Mouse (Mus musculus): ENCODE data around the gene Bok. TPM values are rescaled to one million over a fixed set of nuclear protein-coding genes. Genes with fewer than 3 reads are reported as not detected.

Bok gene
- polyA plus RNA-seq, 1 experiment = 37.8 TPM

GRCm38 (mm10) chr1:93702106-93702505 lies 16.6 kb downstream of the Bok start:
- H3ac ChIP-seq (ENCODE audit: control insufficient read depth, insufficient read length) = no peak overlapping the region
- no peak overlapping the region for H3K4me2 ChIP-seq (ENCODE audit: low read depth)
- no peaks in the 10 kb centered on the region for H3K79me2 ChIP-seq (ENCODE audit: control insufficient read depth, insufficient read depth)
- H3K36me3 ChIP-seq (ENCODE audit: control insufficient read depth, insufficient read depth) = peaks cover 5% of the 10 kb centered on the region
- H3K4me3 ChIP-seq = no peak overlapping the region
- TF ChIP-seq POLR2A (IDR thresholded peaks at IDR 0.05; ENCODE audit: insufficient read length, low read depth) (no peak), E2F4 (IDR thresholded peaks at IDR 0.05; ENCODE audit: insufficient read depth) (no peak), REST (IDR thresholded peaks at IDR 0.05; ENCODE audit: insufficient read depth, insufficient read length) (no peak), MYOD1 (IDR thresholded peaks at IDR 0.05; ENCODE audit: control insufficient read depth in 1 of 3, insufficient read length in 2 of 3, low read depth in 2 of 3) (no peak), TCF3 (IDR thresholded peaks at IDR 0.05; ENCODE audit: insufficient read length, low read depth) (no peak), MAX (IDR thresholded peaks at IDR 0.05; ENCODE audit: low read depth) (no peak), SRF (IDR thresholded peaks at IDR 0.05; ENCODE audit: control insufficient read depth, insufficient read length, low read depth) (no peak), POLR2AphosphoS2 (IDR thresholded peaks at IDR 0.05; ENCODE audit: insufficient read length, low read depth) (no peak), CEBPB (IDR thresholded peaks at IDR 0.05; ENCODE audit: insufficient read depth, poor library complexity, severe bottlenecking) (no peak), USF1 (IDR thresholded peaks at IDR 0.05; ENCODE audit: low read depth) (no peak), TCF12 (IDR thresholded peaks at IDR 0.05; ENCODE audit: insufficient read depth, poor library complexity, severe bottlenecking) (no peak), MYOG (IDR thresholded peaks at IDR 0.05; ENCODE audit: control insufficient read depth in 1 of 3, insufficient read depth in 1 of 3, insufficient read length in 2 of 3, low read depth in 2 of 3) (no peak)
- no peaks in the 10 kb centered on the region for H3K27me3 ChIP-seq (ENCODE audit: control insufficient read depth, insufficient read depth, insufficient read length)

DNA sequence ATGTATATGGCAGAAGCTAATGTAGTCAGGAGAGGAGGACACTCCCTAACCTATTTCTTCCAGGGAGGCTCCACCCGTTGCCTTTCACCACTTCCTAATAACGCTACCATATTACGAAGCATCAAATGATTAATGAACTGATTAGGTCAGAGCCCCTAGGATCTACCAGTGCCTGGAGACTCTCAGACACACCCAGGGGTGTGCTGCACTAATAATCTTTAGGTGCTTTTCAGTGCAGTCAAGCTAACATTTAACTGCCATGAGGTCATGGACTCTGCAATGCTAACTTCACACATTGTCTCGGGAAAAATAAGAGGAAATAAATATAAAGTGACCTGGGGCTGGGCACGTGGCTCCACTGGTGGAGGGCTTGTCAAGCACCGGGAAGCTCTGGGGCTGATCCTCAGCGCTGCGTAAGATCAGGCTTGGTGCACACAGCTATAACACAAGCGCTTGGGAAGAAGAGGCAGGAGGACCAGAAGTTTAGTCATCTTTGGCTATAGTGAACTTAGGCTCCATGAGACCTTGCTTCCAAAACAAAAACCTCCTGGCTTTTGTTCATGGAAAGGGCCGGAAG lies 18.1 kb downstream of the Bok start:
- TF ChIP-seq POLR2AphosphoS2 (IDR thresholded peaks at IDR 0.05; ENCODE audit: insufficient read length, low read depth) (no peak), CEBPB (IDR thresholded peaks at IDR 0.05; ENCODE audit: insufficient read depth, poor library complexity, severe bottlenecking) (no peak), MYOD1 (IDR thresholded peaks at IDR 0.05; ENCODE audit: control insufficient read depth in 1 of 3, insufficient read length in 2 of 3, low read depth in 2 of 3) (no peak), MAX (IDR thresholded peaks at IDR 0.05; ENCODE audit: low read depth) (no peak), E2F4 (IDR thresholded peaks at IDR 0.05; ENCODE audit: insufficient read depth) (no peak), MYOG (IDR thresholded peaks at IDR 0.05; ENCODE audit: control insufficient read depth in 1 of 3, insufficient read depth in 1 of 3, insufficient read length in 2 of 3, low read depth in 2 of 3) (no peak), REST (IDR thresholded peaks at IDR 0.05; ENCODE audit: insufficient read depth, insufficient read length) (no peak), POLR2A (IDR thresholded peaks at IDR 0.05; ENCODE audit: insufficient read length, low read depth) (no peak)
- Histone ChIP-seq H3K4me3 (no peak overlapping the region), H3K4me2 (ENCODE audit: low read depth) (no peak overlapping the region), H3K79me2 (ENCODE audit: control insufficient read depth, insufficient read depth) (no peaks in the 10 kb centered on the region), H3ac (ENCODE audit: control insufficient read depth, insufficient read length) (no peak overlapping the region), H3K36me3 (ENCODE audit: control insufficient read depth, insufficient read depth) (peaks cover 5% of the 10 kb centered on the region), H3K27me3 (ENCODE audit: control insufficient read depth, insufficient read depth, insufficient read length) (no peaks in the 10 kb centered on the region)

GRCm38 (mm10) chr1:93704341-93704740 lies 18.9 kb downstream of the Bok start:
- no peak overlapping the region for H3K4me3 ChIP-seq
- no peaks in the 10 kb centered on the region for H3K79me2 ChIP-seq (ENCODE audit: control insufficient read depth, insufficient read depth)
- H3ac ChIP-seq (ENCODE audit: control insufficient read depth, insufficient read length) = no peak overlapping the region
- H3K27me3 ChIP-seq (ENCODE audit: control insufficient read depth, insufficient read depth, insufficient read length) = no peaks in the 10 kb centered on the region
- no peak overlapping the region for H3K4me2 ChIP-seq (ENCODE audit: low read depth)
- peaks cover 5% of the 10 kb centered on the region for H3K36me3 ChIP-seq (ENCODE audit: control insufficient read depth, insufficient read depth)
- TF ChIP-seq TCF12 (IDR thresholded peaks at IDR 0.05; ENCODE audit: insufficient read depth, poor library complexity, severe bottlenecking) = no peak
- no peak for TF ChIP-seq E2F4 (IDR thresholded peaks at IDR 0.05; ENCODE audit: insufficient read depth)
- no peak for TF ChIP-seq SRF (IDR thresholded peaks at IDR 0.05; ENCODE audit: control insufficient read depth, insufficient read length, low read depth)
- TF ChIP-seq TCF3 (IDR thresholded peaks at IDR 0.05; ENCODE audit: insufficient read length, low read depth) = no peak
- no peak for TF ChIP-seq CEBPB (IDR thresholded peaks at IDR 0.05; ENCODE audit: insufficient read depth, poor library complexity, severe bottlenecking)
- no peak for TF ChIP-seq POLR2A (IDR thresholded peaks at IDR 0.05; ENCODE audit: insufficient read length, low read depth)
- no peak for TF ChIP-seq REST (IDR thresholded peaks at IDR 0.05; ENCODE audit: insufficient read depth, insufficient read length)
- no peak for TF ChIP-seq MYOD1 (IDR thresholded peaks at IDR 0.05; ENCODE audit: control insufficient read depth in 1 of 3, insufficient read length in 2 of 3, low read depth in 2 of 3)
- TF ChIP-seq USF1 (IDR thresholded peaks at IDR 0.05; ENCODE audit: low read depth) = no peak
- no peak for TF ChIP-seq POLR2AphosphoS2 (IDR thresholded peaks at IDR 0.05; ENCODE audit: insufficient read length, low read depth)
- TF ChIP-seq MYOG (IDR thresholded peaks at IDR 0.05; ENCODE audit: control insufficient read depth in 1 of 3, insufficient read depth in 1 of 3, insufficient read length in 2 of 3, low read depth in 2 of 3) = no peak
- no peak for TF ChIP-seq MAX (IDR thresholded peaks at IDR 0.05; ENCODE audit: low read depth)

GRCm38 (mm10) chr1:93705389-93705788 lies 19.9 kb downstream of the Bok start:
- peaks cover 5% of the 10 kb centered on the region for H3K36me3 ChIP-seq (ENCODE audit: control insufficient read depth, insufficient read depth)
- H3ac ChIP-seq (ENCODE audit: control insufficient read depth, insufficient read length) = no peak overlapping the region
- H3K4me2 ChIP-seq (ENCODE audit: low read depth) = no peak overlapping the region
- no peak overlapping the region for H3K4me3 ChIP-seq
- H3K79me2 ChIP-seq (ENCODE audit: control insufficient read depth, insufficient read depth) = no peaks in the 10 kb centered on the region
- TF ChIP-seq POLR2AphosphoS2 (IDR thresholded peaks at IDR 0.05; ENCODE audit: insufficient read length, low read depth) (no peak), TCF3 (IDR thresholded peaks at IDR 0.05; ENCODE audit: insufficient read length, low read depth) (no peak), USF1 (IDR thresholded peaks at IDR 0.05; ENCODE audit: low read depth) (no peak), MAX (IDR thresholded peaks at IDR 0.05; ENCODE audit: low read depth) (no peak), SRF (IDR thresholded peaks at IDR 0.05; ENCODE audit: control insufficient read depth, insufficient read length, low read depth) (no peak)
- no peaks in the 10 kb centered on the region for H3K27me3 ChIP-seq (ENCODE audit: control insufficient read depth, insufficient read depth, insufficient read length)

- TF ChIP-seq CEBPB (IDR thresholded peaks at IDR 0.05; ENCODE audit: insufficient read depth, poor library complexity, severe bottlenecking) = no peak
- TF ChIP-seq MYOG (IDR thresholded peaks at IDR 0.05; ENCODE audit: control insufficient read depth in 1 of 3, insufficient read depth in 1 of 3, insufficient read length in 2 of 3, low read depth in 2 of 3) = no peak
- no peak for TF ChIP-seq USF1 (IDR thresholded peaks at IDR 0.05; ENCODE audit: low read depth)
- TF ChIP-seq SRF (IDR thresholded peaks at IDR 0.05; ENCODE audit: control insufficient read depth, insufficient read length, low read depth) = no peak
- no peak for TF ChIP-seq POLR2A (IDR thresholded peaks at IDR 0.05; ENCODE audit: insufficient read length, low read depth)
- no peak for TF ChIP-seq REST (IDR thresholded peaks at IDR 0.05; ENCODE audit: insufficient read depth, insufficient read length)
- TF ChIP-seq TCF3 (IDR thresholded peaks at IDR 0.05; ENCODE audit: insufficient read length, low read depth) = no peak
- TF ChIP-seq MYOD1 (IDR thresholded peaks at IDR 0.05; ENCODE audit: control insufficient read depth in 1 of 3, insufficient read length in 2 of 3, low read depth in 2 of 3) = no peak
- TF ChIP-seq MAX (IDR thresholded peaks at IDR 0.05; ENCODE audit: low read depth) = no peak
- TF ChIP-seq POLR2AphosphoS2 (IDR thresholded peaks at IDR 0.05; ENCODE audit: insufficient read length, low read depth) = no peak
- TF ChIP-seq E2F4 (IDR thresholded peaks at IDR 0.05; ENCODE audit: insufficient read depth) = no peak
- TF ChIP-seq TCF12 (IDR thresholded peaks at IDR 0.05; ENCODE audit: insufficient read depth, poor library complexity, severe bottlenecking) = no peak
- no peaks in the 10 kb centered on the region for H3K36me3 ChIP-seq (ENCODE audit: control insufficient read depth, insufficient read depth)
These were observed 30.7 kb downstream of the Bok start for GRCm38 (mm10) chr1:93716166-93716565.

More at GRCm38 (mm10) chr1:93716166-93716565, 30.7 kb downstream of the Bok start:
- no peak overlapping the region for H3K4me2 ChIP-seq (ENCODE audit: low read depth)
- H3K4me3 ChIP-seq = no peak overlapping the region
- H3K27me3 ChIP-seq (ENCODE audit: control insufficient read depth, insufficient read depth, insufficient read length) = no peaks in the 10 kb centered on the region
- no peaks in the 10 kb centered on the region for H3K79me2 ChIP-seq (ENCODE audit: control insufficient read depth, insufficient read depth)
- no peak overlapping the region for H3ac ChIP-seq (ENCODE audit: control insufficient read depth, insufficient read length)
